Mouse (Mus musculus): Measurements from ENCODE around the gene Spock1. TPM values are rescaled to one million over a fixed set of nuclear protein-coding genes. Genes with fewer than 3 reads are reported as not detected.

Spock1 gene
- polyA plus RNA-seq, 1 experiment from 2014 or later: 69.4 TPM

DNA sequence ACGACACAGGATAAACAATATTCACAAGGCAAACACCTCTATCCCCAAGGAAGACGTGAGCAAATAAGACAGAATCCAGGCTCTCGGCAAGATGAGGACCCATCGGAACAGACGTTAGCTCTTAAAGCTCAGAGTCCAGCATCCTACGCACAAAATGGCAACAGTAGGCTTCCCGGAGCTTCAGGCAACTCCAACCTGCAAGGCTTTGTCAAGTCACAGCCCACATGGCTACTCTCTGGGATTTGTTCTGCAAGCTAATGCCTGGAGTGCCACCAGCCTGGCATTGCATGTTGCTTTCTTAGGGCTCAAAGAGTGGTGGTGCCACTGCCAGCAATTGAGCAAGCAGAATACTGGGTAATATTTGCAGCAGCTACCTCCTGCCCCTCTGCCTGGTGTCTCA lies 373.8 kb downstream of the Spock1 start:
- no peaks in the 10 kb centered on the region for H3K9me3 ChIP-seq
- H3K36me3 ChIP-seq: no peaks in the 10 kb centered on the region
- WGBS: 85% methylated on average over 7 of the region's 7 CpGs
- no peak overlapping the region for H3K4me3 ChIP-seq
- ATAC-seq (ENCODE audit: low FRiP score): no peak
- peaks cover 16% of the 10 kb centered on the region; the same call in 1 of the 2 replicates for H3K4me1 ChIP-seq (replicated peaks)
- no peak overlapping the region for H3K4me2 ChIP-seq
- H3K27me3 ChIP-seq: no peaks in the 10 kb centered on the region
- no peak overlapping the region for H3K27ac ChIP-seq
- no peak overlapping the region for H3K9ac ChIP-seq

DNA sequence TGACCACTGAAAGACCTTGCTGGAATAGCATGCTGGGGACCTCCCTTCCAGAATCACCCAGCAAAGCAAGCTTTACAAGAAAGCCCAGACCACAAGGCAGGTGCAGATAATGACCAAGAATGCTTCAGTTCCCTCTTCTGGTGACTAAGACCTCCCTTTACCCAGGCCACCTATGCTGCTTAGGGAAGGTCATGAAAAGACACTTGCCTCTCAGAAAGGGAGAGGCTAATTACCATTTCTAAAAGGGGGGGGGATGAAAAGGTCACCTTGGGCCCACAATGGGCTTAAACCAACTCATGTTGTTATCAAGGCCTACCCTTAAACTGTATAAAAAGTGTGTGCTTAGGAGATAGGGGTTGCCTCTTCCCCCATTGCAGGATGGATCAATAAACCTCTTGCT lies 382.2 kb downstream of the Spock1 start:
- Histone ChIP-seq H3K36me3 (no peaks in the 10 kb centered on the region), H3K4me3 (no peak overlapping the region), H3K9me3 (no peaks in the 10 kb centered on the region), H3K27ac (no peak overlapping the region), H3K4me1 (replicated peaks) (0 out of 2 replicates have a peak, but pooled peaks cover 7% of the 10 kb centered on the region), H3K27me3 (0 out of 2 replicates have a peak, but pooled peaks cover 3% of the 10 kb centered on the region), H3K4me2 (no peak overlapping the region), H3K9ac (no peak overlapping the region)
- ATAC-seq (ENCODE audit: low FRiP score): no peak

DNA sequence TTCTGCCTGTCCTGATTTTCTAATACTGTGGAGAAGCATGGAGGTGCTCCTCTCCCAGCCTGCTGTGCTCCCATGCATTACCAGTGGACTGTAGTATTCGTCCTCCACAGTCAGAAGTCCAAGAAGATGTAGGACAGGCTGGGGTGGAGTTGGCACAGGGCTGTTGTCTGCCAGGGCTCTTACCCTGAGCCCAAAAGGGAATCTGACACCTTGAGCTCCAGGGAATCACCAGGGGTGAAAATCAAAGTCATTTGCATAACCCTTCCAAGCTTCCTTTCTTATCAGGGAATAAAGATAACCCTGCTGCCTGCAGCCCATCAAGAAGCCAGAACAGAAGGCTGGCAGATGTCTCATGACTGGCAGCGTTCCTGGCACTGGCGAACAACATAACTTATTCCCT lies 383.6 kb downstream of the Spock1 start:
- no peak overlapping the region for H3K4me3 ChIP-seq
- H3K27ac ChIP-seq: no peak overlapping the region
- no peaks in the 10 kb centered on the region for H3K9me3 ChIP-seq
- no peak for ATAC-seq (ENCODE audit: low FRiP score)
- 0 out of 2 replicates have a peak, but pooled peaks cover 3% of the 10 kb centered on the region for H3K27me3 ChIP-seq
- no peak overlapping the region for H3K9ac ChIP-seq
- H3K4me1 ChIP-seq (replicated peaks): peaks cover 8% of the 10 kb centered on the region
- no peak overlapping the region for H3K4me2 ChIP-seq
- 77% methylated on average over 3 of the region's 3 CpGs for WGBS
- H3K36me3 ChIP-seq: no peaks in the 10 kb centered on the region

DNA sequence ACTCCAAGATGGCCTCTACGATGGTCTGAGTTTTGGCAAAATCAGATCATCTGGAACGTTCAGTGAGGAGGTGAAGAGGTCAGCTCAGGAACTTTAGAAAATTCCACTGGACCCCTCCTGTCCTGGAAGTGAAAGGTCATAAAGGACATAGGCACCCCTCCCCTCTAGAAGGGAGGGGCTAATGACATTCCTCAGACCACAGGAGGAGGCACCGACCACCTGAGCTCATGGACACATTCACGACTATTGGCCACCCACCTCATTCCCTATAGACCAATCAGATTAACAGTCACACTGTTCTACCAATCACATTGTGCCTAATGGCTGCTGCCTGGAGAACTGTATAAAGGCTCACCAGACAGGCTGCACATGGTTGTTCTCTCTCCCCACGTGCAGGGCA lies 384.8 kb downstream of the Spock1 start:
- H3K9ac ChIP-seq: no peak overlapping the region
- WGBS: 88% methylated on average over 5 of the region's 5 CpGs
- H3K27ac ChIP-seq: no peak overlapping the region
- 0 out of 2 replicates have a peak, but pooled peaks cover 3% of the 10 kb centered on the region for H3K27me3 ChIP-seq
- H3K36me3 ChIP-seq: no peaks in the 10 kb centered on the region
- ATAC-seq (ENCODE audit: low FRiP score): no peak
- H3K4me1 ChIP-seq (replicated peaks): peaks cover 13% of the 10 kb centered on the region
- no peaks in the 10 kb centered on the region for H3K9me3 ChIP-seq
- no peak overlapping the region for H3K4me2 ChIP-seq
- H3K4me3 ChIP-seq: no peak overlapping the region

DNA sequence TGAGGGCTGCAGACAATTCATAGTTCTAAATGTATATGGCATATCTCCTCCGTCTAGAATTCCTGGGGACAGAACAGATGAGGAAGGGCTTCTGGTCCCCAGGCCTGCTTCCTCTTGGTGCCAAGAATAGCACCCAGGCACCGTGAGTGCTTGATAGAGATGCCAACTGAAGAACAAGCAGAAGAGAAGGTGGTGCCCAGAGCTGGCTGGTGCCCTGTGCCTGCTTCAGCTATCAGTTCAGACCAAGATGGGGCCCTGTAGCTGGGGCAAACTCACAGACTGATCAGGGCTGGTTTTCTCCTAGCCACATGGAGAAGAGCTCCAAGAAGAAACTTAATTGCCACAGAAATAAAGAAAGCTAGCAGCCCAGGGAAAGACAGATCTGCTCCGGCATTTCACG lies 385.8 kb downstream of the Spock1 start:
- Histone ChIP-seq H3K4me1 (replicated peaks) (peaks cover 13% of the 10 kb centered on the region), H3K9ac (no peak overlapping the region), H3K27ac (no peak overlapping the region), H3K9me3 (no peaks in the 10 kb centered on the region), H3K4me3 (no peak overlapping the region), H3K36me3 (no peaks in the 10 kb centered on the region), H3K27me3 (0 out of 2 replicates have a peak, but pooled peaks cover 3% of the 10 kb centered on the region), H3K4me2 (no peak overlapping the region)
- ATAC-seq (ENCODE audit: low FRiP score): no peak
- WGBS: 90% methylated on average over 4 of the region's 4 CpGs

DNA sequence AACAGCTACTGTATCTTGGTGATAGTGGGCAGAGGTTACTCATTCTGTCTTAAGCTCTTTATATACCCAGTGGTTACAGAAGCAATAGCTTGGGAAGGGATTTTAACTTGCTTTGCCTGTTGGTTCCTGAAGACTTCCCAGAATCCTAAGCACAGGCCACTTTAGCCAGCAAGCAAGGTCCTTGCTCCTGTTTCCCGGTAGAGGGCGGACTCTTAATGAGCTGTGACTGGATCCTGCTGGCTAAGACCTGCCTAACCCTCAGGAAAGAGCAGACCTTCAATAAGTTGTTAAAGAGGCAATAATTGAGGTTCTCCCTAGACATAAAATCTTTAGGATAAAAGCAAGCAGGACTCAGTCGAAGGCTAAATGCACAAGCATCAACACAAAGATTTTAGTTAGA lies 387.0 kb downstream of the Spock1 start:
- Histone ChIP-seq H3K27ac (no peak overlapping the region), H3K9me3 (no peaks in the 10 kb centered on the region), H3K9ac (no peak overlapping the region), H3K4me1 (replicated peaks) (peaks cover 16% of the 10 kb centered on the region), H3K36me3 (no peaks in the 10 kb centered on the region), H3K4me2 (no peak overlapping the region), H3K4me3 (no peak overlapping the region), H3K27me3 (0 out of 2 replicates have a peak, but pooled peaks cover 3% of the 10 kb centered on the region)
- no peak for ATAC-seq (ENCODE audit: low FRiP score)
- WGBS: 14% methylated on average over 3 of the region's 3 CpGs

DNA sequence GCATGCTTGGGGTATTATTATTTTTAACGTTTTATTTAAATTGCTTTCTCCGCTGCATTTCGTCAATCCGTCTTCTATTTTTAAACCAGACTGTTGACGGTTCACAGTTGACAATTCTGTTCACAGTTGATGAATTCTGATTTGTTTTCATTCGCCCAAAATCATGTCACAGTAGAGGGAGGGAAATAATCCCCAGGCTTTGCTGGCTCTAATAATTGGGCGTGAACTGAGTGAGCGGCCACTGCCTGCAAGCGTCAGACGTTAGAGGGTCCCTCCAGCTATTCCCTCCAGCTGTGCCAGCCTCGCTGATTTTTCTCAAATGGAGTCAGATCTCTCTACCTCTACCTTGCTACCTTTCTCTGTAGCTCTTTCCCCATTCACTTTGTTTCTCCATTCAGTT lies 388.3 kb downstream of the Spock1 start:
- H3K9ac ChIP-seq: no peak overlapping the region
- no peak overlapping the region for H3K4me2 ChIP-seq
- no peak overlapping the region for H3K4me3 ChIP-seq
- 47% methylated on average over 11 of the region's 11 CpGs for WGBS
- no peak for ATAC-seq (ENCODE audit: low FRiP score)
- peaks cover 21% of the 10 kb centered on the region for H3K4me1 ChIP-seq (replicated peaks)
- 0 out of 2 replicates have a peak, but pooled peaks cover 3% of the 10 kb centered on the region for H3K27me3 ChIP-seq
- 0 out of 2 replicates have a peak overlapping the region, but pooled peaks have one; percentile 3 for H3K27ac ChIP-seq
- no peaks in the 10 kb centered on the region for H3K36me3 ChIP-seq
- no peaks in the 10 kb centered on the region for H3K9me3 ChIP-seq

DNA sequence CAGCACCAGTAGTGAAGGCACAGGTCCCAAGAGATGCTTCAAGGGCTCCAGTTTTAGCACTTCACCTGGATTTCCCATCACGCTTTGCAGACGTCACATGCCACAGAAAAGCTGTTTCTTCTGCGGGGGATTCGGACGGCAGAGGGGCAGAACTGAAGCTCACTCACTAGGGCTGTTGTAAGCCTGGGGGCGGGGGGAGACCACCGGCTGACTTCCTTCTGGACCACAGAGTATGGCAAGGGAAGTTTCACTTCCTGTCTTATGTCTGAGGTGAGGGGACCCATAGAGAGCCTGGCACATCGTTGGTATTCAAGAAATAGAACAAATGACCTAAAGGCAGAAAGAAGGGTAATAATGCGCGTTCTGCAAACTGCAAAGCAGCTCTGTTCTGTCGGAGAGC lies 392.4 kb downstream of the Spock1 start:
- Histone ChIP-seq H3K27ac (no peak overlapping the region), H3K9ac (no peak overlapping the region), H3K4me3 (no peak overlapping the region), H3K4me1 (replicated peaks) (peaks cover 28% of the 10 kb centered on the region), H3K27me3 (no peaks in the 10 kb centered on the region), H3K9me3 (no peaks in the 10 kb centered on the region), H3K4me2 (no peak overlapping the region), H3K36me3 (no peaks in the 10 kb centered on the region)
- WGBS: 81% methylated on average over 11 of the region's 11 CpGs
- no peak for ATAC-seq (ENCODE audit: low FRiP score)

DNA sequence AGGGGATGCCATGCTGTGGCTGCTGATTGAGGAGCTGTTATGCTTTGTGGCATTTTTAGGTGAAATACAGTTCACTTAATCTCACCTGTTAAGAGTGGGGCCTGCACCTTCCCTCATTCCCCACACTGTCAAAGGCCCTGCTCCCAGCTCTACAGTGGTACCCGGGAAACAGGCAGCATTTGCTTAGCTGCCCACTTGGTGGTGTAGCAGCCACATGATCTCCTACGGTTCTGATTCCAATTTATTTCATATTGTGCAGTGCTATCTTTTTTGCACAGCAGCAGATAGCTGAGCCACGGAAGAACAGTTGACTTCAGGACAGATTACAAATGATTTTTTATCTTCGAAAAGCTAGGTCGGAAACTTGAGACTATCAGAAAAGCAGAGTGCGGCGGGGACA lies 406.6 kb downstream of the Spock1 start:
- H3K9ac ChIP-seq: no peak overlapping the region
- H3K36me3 ChIP-seq: no peaks in the 10 kb centered on the region
- no peak overlapping the region for H3K4me2 ChIP-seq
- WGBS: 86% methylated on average over 7 of the region's 7 CpGs
- ATAC-seq (ENCODE audit: low FRiP score): no peak
- H3K9me3 ChIP-seq: no peaks in the 10 kb centered on the region
- H3K4me1 ChIP-seq (replicated peaks): no peaks in the 10 kb centered on the region
- H3K4me3 ChIP-seq: no peak overlapping the region
- no peaks in the 10 kb centered on the region for H3K27me3 ChIP-seq
- H3K27ac ChIP-seq: no peak overlapping the region

DNA sequence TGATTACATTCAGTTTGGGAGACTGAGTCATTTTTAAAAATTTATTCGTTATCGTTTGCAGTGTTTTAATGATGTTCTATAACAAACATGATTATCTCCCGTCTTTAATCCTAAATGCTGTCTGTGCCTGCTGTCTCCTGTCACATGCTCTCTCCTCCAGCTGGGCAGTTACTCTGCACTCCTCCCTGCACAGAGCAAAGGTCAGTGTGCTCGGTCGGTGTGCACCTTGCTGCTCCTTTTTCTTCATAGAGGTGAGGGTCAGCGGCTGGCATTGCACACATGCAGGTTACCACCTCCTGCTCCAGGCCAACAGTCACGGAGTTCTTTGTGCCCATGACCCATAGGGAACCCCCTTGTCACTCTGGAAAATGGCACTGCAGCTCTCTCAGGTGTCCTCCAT lies 411.4 kb downstream of the Spock1 start:
- 82% methylated on average over 7 of the region's 7 CpGs for WGBS

DNA sequence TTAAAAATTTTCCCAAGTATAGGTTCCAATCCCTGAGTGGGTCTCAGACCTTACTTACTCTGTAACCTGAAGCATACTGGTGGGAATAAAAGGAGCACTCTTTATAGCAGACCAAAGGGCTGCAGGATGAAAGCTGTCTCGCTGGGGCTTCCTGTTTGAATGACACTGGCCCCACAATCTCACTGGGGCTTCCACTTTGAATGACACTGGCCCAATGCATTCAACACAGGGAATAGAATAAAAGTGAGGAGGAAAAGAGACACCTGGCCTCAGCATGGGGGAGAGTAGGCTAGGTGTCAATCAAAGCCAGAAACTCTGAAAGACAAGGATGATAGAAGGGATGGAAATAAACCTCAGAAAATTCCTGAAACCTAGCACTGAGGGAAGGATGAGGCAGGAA lies 413.3 kb downstream of the Spock1 start:
- no peak for ATAC-seq (ENCODE audit: low FRiP score)
- Histone ChIP-seq H3K27me3 (no peaks in the 10 kb centered on the region), H3K4me1 (replicated peaks) (no peaks in the 10 kb centered on the region), H3K4me3 (no peak overlapping the region), H3K27ac (no peak overlapping the region), H3K36me3 (no peaks in the 10 kb centered on the region), H3K4me2 (no peak overlapping the region), H3K9me3 (no peaks in the 10 kb centered on the region), H3K9ac (no peak overlapping the region)
- 42% methylated on average over 1 of the region's 1 CpGs for WGBS

More for the DNA sequence above, 411.4 kb downstream of the Spock1 start:
- Histone ChIP-seq H3K36me3 (no peaks in the 10 kb centered on the region), H3K4me3 (no peak overlapping the region), H3K4me2 (no peak overlapping the region), H3K9me3 (no peaks in the 10 kb centered on the region), H3K4me1 (replicated peaks) (no peaks in the 10 kb centered on the region), H3K27ac (no peak overlapping the region), H3K27me3 (no peaks in the 10 kb centered on the region), H3K9ac (no peak overlapping the region)
- ATAC-seq (ENCODE audit: low FRiP score): no peak

DNA sequence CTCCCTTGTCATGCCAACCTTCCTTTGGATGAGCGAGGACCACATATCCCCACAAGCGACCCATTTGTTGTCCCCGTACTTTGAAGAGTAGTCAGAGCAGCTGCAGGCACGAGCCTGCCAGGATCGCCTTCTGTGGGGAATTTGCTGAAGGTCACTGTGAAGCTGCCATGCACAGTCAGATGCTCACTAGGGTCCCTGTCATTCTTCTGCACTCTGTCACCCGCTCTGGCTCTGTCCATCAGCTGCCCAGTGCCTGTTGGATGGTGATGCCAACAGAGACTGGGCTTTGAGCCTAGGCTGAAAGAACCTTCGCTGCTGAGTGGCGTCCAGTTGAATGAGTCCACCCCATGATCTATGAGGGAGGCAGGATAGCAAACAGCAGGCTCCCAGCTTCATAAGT lies 419.2 kb downstream of the Spock1 start:
- H3K36me3 ChIP-seq: no peaks in the 10 kb centered on the region
- H3K9ac ChIP-seq: no peak overlapping the region
- peaks cover 13% of the 10 kb centered on the region; the same call in 1 of the 2 replicates for H3K4me1 ChIP-seq (replicated peaks)
- no peaks in the 10 kb centered on the region for H3K27me3 ChIP-seq
- 91% methylated on average over 8 of the region's 8 CpGs for WGBS
- no peak overlapping the region for H3K4me2 ChIP-seq
- H3K4me3 ChIP-seq: no peak overlapping the region
- H3K9me3 ChIP-seq: no peaks in the 10 kb centered on the region
- no peak overlapping the region for H3K27ac ChIP-seq
- ATAC-seq (ENCODE audit: low FRiP score): no peak

DNA sequence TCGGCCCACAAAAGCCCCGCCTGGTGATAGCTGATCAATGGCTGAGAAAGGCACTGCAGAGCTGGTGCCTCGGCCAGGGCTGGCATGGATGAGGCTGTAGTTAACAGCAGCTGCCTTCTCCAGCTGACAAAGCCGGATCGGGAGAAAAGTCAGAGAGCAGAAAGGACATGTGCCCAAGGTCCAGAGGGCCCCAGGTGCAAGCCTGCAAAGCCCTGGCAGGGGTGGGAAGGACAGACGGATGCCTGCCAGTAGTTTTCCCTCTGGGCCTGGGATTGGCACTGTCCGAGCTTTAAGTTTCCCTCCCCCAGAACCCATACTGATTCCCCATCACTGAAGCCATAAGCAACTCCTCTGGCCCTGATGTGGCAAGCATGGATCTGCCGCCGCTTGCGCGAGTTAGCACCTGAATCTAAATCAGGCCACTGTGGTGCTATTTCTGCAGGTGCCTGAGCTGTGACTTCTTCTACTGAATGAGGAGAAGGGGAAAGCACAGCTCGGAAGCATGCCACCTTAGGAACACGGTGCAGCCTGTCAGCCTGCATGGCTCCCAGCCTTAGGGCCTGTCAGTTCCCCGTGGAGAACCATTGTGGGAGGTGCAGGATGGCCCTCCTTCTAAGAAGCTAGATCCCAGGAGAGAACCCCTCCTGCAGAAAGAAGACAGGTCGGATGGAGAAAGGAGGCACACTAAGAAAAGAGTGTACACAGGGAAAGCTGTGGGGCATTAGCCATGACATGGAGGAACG lies 423.5 kb downstream of the Spock1 start:
- 85% methylated on average over 16 of the region's 16 CpGs for WGBS
- Histone ChIP-seq H3K4me1 (replicated peaks) (peaks cover 13% of the 10 kb centered on the region; the same call in 1 of the 2 replicates), H3K4me3 (no peak overlapping the region), H3K9me3 (no peaks in the 10 kb centered on the region), H3K9ac (no peak overlapping the region; the same call in 1 of the 2 replicates), H3K36me3 (no peaks in the 10 kb centered on the region), H3K27ac (no peak overlapping the region; the same call in 1 of the 2 replicates), H3K4me2 (no peak overlapping the region), H3K27me3 (no peaks in the 10 kb centered on the region)
- no peak for ATAC-seq (ENCODE audit: low FRiP score)
